Mouse (Mus musculus) CH12.LX (cell line): ENCODE results near the gene Cox17. TPM values are rescaled to one million over a fixed set of nuclear protein-coding genes. Genes with fewer than 3 reads are reported as not detected.

Experiments
- DNase-seq: peaks from one replicate; pipeline ENCODE4 v3.0.0-alpha.2; 2013; ENCODE audit errors: extremely low read depth
- H3K27ac ChIP-seq: 2 replicates; pipeline ENCODE4 v1.5.1; 2012; ENCODE audit warnings: low read depth, mild to moderate bottlenecking, control low read depth, moderate library complexity; ENCODE audit not compliant: insufficient read depth
- H3K27me3 ChIP-seq: replicated peaks from 2 replicates; pipeline ENCODE3; 2012; ENCODE audit warnings: inconsistent platforms
- H3K36me3 ChIP-seq, 2 experiments: replicated peaks in 1 of 2; 2 replicates each; pipeline versions ENCODE3 to v1.6.1; 2012; ENCODE audit warnings: inconsistent platforms in 1 of 2, low read length in 1 of 2, mild to moderate bottlenecking in 1 of 2, mixed read lengths in 1 of 2, moderate library complexity in 1 of 2; ENCODE audit not compliant: control insufficient read depth in 1 of 2, insufficient read depth in 1 of 2
- H3K4me1 ChIP-seq, 2 experiments: 2 replicates each; pipeline ENCODE4 v1.6.1; 2012; ENCODE audit warnings: inconsistent platforms in 1 of 2, moderate library complexity in 1 of 2; ENCODE audit not compliant: insufficient read depth in 2 of 2, control insufficient read depth in 1 of 2
- H3K4me2 ChIP-seq: 2 replicates; pipeline ENCODE4 v1.6.1; 2012; ENCODE audit warnings: low read depth, mild to moderate bottlenecking, control low read depth; ENCODE audit not compliant: poor library complexity, insufficient read depth, severe bottlenecking
- H3K4me3 ChIP-seq, 3 experiments: fragments of 150-350 bp in 1 of 3; sonication (generic) in 1 of 3; replicated peaks in 1 of 3; 2 replicates each; pipeline versions ENCODE3 to v1.5.1; 2011 to 2012; ENCODE audit warnings: low read depth in 2 of 3, low read length in 2 of 3, mild to moderate bottlenecking in 2 of 3, moderate library complexity in 2 of 3, control low read depth in 1 of 3, improper control_type of control experiment in 1 of 3, inconsistent platforms in 1 of 3, mixed read lengths in 1 of 3; ENCODE audit not compliant: poor library complexity in 1 of 3
- H3K79me2 ChIP-seq: replicated peaks from 2 replicates; pipeline ENCODE4 v1.6.1; 2012; ENCODE audit warnings: mild to moderate bottlenecking, moderate library complexity; ENCODE audit not compliant: control insufficient read depth, poor library complexity, insufficient read depth, severe bottlenecking; ENCODE audit errors: extremely low read depth
- H3K9ac ChIP-seq: 2 replicates; pipeline ENCODE4 v1.6.1; 2012; ENCODE audit warnings: low read depth, mild to moderate bottlenecking, control low read depth, moderate library complexity; ENCODE audit not compliant: insufficient read depth
- H3K9me3 ChIP-seq: replicated peaks from 2 replicates; pipeline ENCODE3; 2012; ENCODE audit warnings: low read length, inconsistent platforms, mixed read lengths
- BHLHE40 ChIP-seq: IDR thresholded peaks from 2 replicates; pipeline ENCODE4 v1.6.1; 2011; ENCODE audit warnings: mild to moderate bottlenecking, low read depth, low read length, improper control_type of control experiment
- CHD1 ChIP-seq: IDR thresholded peaks from 2 replicates; pipeline ENCODE4 v1.6.1; 2012; ENCODE audit warnings: low read depth, low read length, improper control_type of control experiment, inconsistent platforms
- CHD2 ChIP-seq: IDR thresholded peaks from 2 replicates; pipeline ENCODE4 v1.6.1; 2011; ENCODE audit warnings: low read length, improper control_type of control experiment
- CTCF ChIP-seq, 2 experiments: IDR thresholded peaks in 1 of 2; conservative IDR thresholded peaks in 1 of 2; 2 replicates each; pipeline ENCODE4 v1.5.1; 2011 to 2012; ENCODE audit warnings: low read depth in 2 of 2, low read length in 2 of 2, improper control_type of control experiment in 1 of 2, inconsistent platforms in 1 of 2, mild to moderate bottlenecking in 1 of 2, moderate library complexity in 1 of 2
- E2F4 ChIP-seq: IDR thresholded peaks from 2 replicates; pipeline ENCODE4 v1.6.1; 2011; ENCODE audit warnings: low read depth, low read length, improper control_type of control experiment; ENCODE audit not compliant: insufficient replicate concordance
- ELF1 ChIP-seq: IDR thresholded peaks from 2 replicates; pipeline ENCODE4 v1.6.1; 2014; ENCODE audit warnings: low read depth, mild to moderate bottlenecking, inconsistent platforms, low read length, improper control_type of control experiment
- EP300 ChIP-seq: IDR thresholded peaks from 2 replicates; pipeline ENCODE4 v1.6.1; 2011; ENCODE audit warnings: low read length, improper control_type of control experiment
- ETS1 ChIP-seq: conservative IDR thresholded peaks from 2 replicates; pipeline ENCODE4 v1.6.1; 2012; ENCODE audit warnings: low read depth, mild to moderate bottlenecking, inconsistent platforms, low read length, improper control_type of control experiment, moderate library complexity
- GABPA ChIP-seq: IDR thresholded peaks from 2 replicates; pipeline ENCODE4 v1.6.1; 2012; ENCODE audit warnings: low read depth, low read length, improper control_type of control experiment, inconsistent platforms; ENCODE audit not compliant: insufficient replicate concordance
- HCFC1 ChIP-seq: IDR thresholded peaks from 2 replicates; pipeline ENCODE4 v1.6.1; 2012; ENCODE audit warnings: low read depth, mild to moderate bottlenecking, inconsistent platforms, low read length, improper control_type of control experiment
- IRF4 ChIP-seq: IDR thresholded peaks from 2 replicates; pipeline ENCODE4 v1.6.1; 2014; ENCODE audit warnings: low read depth, mild to moderate bottlenecking, inconsistent platforms, low read length, improper control_type of control experiment
- JUN ChIP-seq: IDR thresholded peaks from 2 replicates; pipeline ENCODE4 v1.6.1; 2011; ENCODE audit warnings: low read depth, mild to moderate bottlenecking, low read length, improper control_type of control experiment, moderate library complexity; ENCODE audit not compliant: insufficient read depth
- JUND ChIP-seq: conservative IDR thresholded peaks from 2 replicates; pipeline ENCODE4 v1.6.1; 2011; ENCODE audit warnings: low read depth, low read length, improper control_type of control experiment
- KAT2A ChIP-seq: IDR thresholded peaks from 2 replicates; pipeline ENCODE4 v1.6.1; 2012; ENCODE audit warnings: low read length, improper control_type of control experiment, inconsistent platforms; ENCODE audit not compliant: insufficient replicate concordance
- MAFK ChIP-seq: IDR thresholded peaks from 2 replicates; pipeline ENCODE4 v1.6.1; 2011; ENCODE audit warnings: low read length, improper control_type of control experiment; ENCODE audit not compliant: insufficient replicate concordance
- MAX ChIP-seq: IDR thresholded peaks from 2 replicates; pipeline ENCODE4 v1.6.1; 2011; ENCODE audit warnings: low read length, improper control_type of control experiment
- MAZ ChIP-seq: IDR thresholded peaks from 2 replicates; pipeline ENCODE4 v1.6.1; 2012; ENCODE audit warnings: low read depth, mild to moderate bottlenecking, inconsistent platforms, low read length, improper control_type of control experiment, moderate library complexity
- MEF2A ChIP-seq: IDR thresholded peaks from 2 replicates; pipeline ENCODE4 v1.6.1; 2014; ENCODE audit warnings: low read depth, mild to moderate bottlenecking, inconsistent platforms, low read length, improper control_type of control experiment, borderline replicate concordance
- MXI1 ChIP-seq: IDR thresholded peaks from 2 replicates; pipeline ENCODE4 v1.6.1; 2011; ENCODE audit warnings: mild to moderate bottlenecking, low read depth, low read length, improper control_type of control experiment
- MYC ChIP-seq: IDR thresholded peaks from 2 replicates; pipeline ENCODE4 v1.6.1; 2011; ENCODE audit warnings: low read depth, mild to moderate bottlenecking, improper control_type of control experiment, low read length
- NELFE ChIP-seq: IDR thresholded peaks from 2 replicates; pipeline ENCODE4 v1.6.1; 2011; ENCODE audit warnings: low read depth, low read length, improper control_type of control experiment
- NRF1 ChIP-seq: IDR thresholded peaks from 2 replicates; pipeline ENCODE4 v1.6.1; 2014; ENCODE audit warnings: low read depth, mild to moderate bottlenecking, inconsistent platforms, low read length, improper control_type of control experiment, moderate library complexity
- PAX5 ChIP-seq: IDR thresholded peaks from 2 replicates; pipeline ENCODE4 v1.6.1; 2012; ENCODE audit warnings: low read length, inconsistent platforms, mixed read lengths
- POLR2A ChIP-seq: IDR thresholded peaks from 2 replicates; pipeline ENCODE4 v1.6.1; 2011; ENCODE audit warnings: low read depth, mild to moderate bottlenecking, improper control_type of control experiment, low read length
- POLR2AphosphoS2 ChIP-seq: IDR thresholded peaks from 2 replicates; pipeline ENCODE4 v1.6.1; 2011; ENCODE audit warnings: low read depth, low read length, improper control_type of control experiment
- RAD21 ChIP-seq: IDR thresholded peaks from 2 replicates; pipeline ENCODE4 v1.6.1; 2011; ENCODE audit warnings: low read depth, mild to moderate bottlenecking, low read length, improper control_type of control experiment, moderate library complexity
- RCOR1 ChIP-seq: conservative IDR thresholded peaks from 2 replicates; pipeline ENCODE4 v1.6.1; 2012; ENCODE audit warnings: low read depth, mild to moderate bottlenecking, inconsistent platforms, low read length, improper control_type of control experiment
- SIN3A ChIP-seq: IDR thresholded peaks from 2 replicates; pipeline ENCODE4 v1.6.1; 2012; ENCODE audit warnings: low read length, improper control_type of control experiment, inconsistent platforms
- SMC3 ChIP-seq: IDR thresholded peaks from 2 replicates; pipeline ENCODE4 v1.6.1; 2011; ENCODE audit warnings: low read depth, low read length, improper control_type of control experiment
- TBP ChIP-seq: conservative IDR thresholded peaks from 2 replicates; pipeline ENCODE4 v1.6.1; 2011; ENCODE audit warnings: low read depth, low read length, improper control_type of control experiment
- TCF12 ChIP-seq: IDR thresholded peaks from 2 replicates; pipeline ENCODE4 v1.6.1; 2014; ENCODE audit warnings: low read depth, mild to moderate bottlenecking, inconsistent platforms, low read length, improper control_type of control experiment
- UBTF ChIP-seq: IDR thresholded peaks from 2 replicates; pipeline ENCODE4 v1.6.1; 2012; ENCODE audit warnings: low read depth, mild to moderate bottlenecking, inconsistent platforms, low read length, improper control_type of control experiment, moderate library complexity
- USF1 ChIP-seq: IDR thresholded peaks from 2 replicates; pipeline ENCODE4 v1.6.1; 2014; ENCODE audit warnings: low read depth, mild to moderate bottlenecking, inconsistent platforms, low read length, improper control_type of control experiment
- USF2 ChIP-seq: conservative IDR thresholded peaks from 2 replicates; pipeline ENCODE4 v1.6.1; 2011; ENCODE audit warnings: low read depth, low read length, improper control_type of control experiment
- ZC3H11A ChIP-seq: IDR thresholded peaks from 2 replicates; pipeline ENCODE4 v1.6.1; 2012; ENCODE audit warnings: low read depth, mild to moderate bottlenecking, inconsistent platforms, low read length, improper control_type of control experiment
- ZKSCAN1 ChIP-seq: IDR thresholded peaks from 2 replicates; pipeline ENCODE4 v1.6.1; 2012; ENCODE audit warnings: low read depth, inconsistent platforms, low read length, improper control_type of control experiment, borderline replicate concordance
- ZMIZ1 ChIP-seq: IDR thresholded peaks from 2 replicates; pipeline ENCODE4 v1.6.1; 2012; ENCODE audit warnings: low read depth, mild to moderate bottlenecking, inconsistent platforms, low read length, improper control_type of control experiment
- ZNF384 ChIP-seq: IDR thresholded peaks from 2 replicates; pipeline ENCODE4 v1.6.1; 2012; ENCODE audit warnings: low read depth, low read length, improper control_type of control experiment, inconsistent platforms
- dilution Hi-C: fragments of 300-500 bp; cut with MboI; formaldehyde crosslinking; loops from 2 replicates; pipeline ENCODE4 v1.14.3; 2020; ENCODE audit warnings: low sequenced_read_pairs; ENCODE audit not compliant: extremely low pct_unique_long_range_greater_than_20kb, extremely low pct_ligation_motif_present
- in situ Hi-C: fragments of 300-500 bp; cut with MboI; formaldehyde crosslinking; loops from 3 replicates; pipeline ENCODE4 v1.14.3; 2019; ENCODE audit warnings: low sequenced_read_pairs, low pct_ligation_motif_present, low pct_unique_long_range_greater_than_20kb, mixed read lengths
- polyA plus RNA-seq: library from polyadenylated mRNA; unstranded; fragments of >175 nt; gene quantifications from 2 replicates; pipeline ENCODE4 v1.2.1, GENCODE M21; 2012; ENCODE audit warnings: low read depth; ENCODE audit not compliant: insufficient read length
- total RNA-seq, 2 experiments: library from RNA; depleted of rRNA; stranded (reverse); fragments of 300-350 nt in 1 of 2; fragments of >200 nt in 1 of 2; gene quantifications; 2 replicates each; pipeline ENCODE4 v1.2.3; 2012 to 2014

Gene Cox17
- total and polyA plus RNA-seq, 3 experiments, result 410 to 706 (median 622) TPM

DNA sequence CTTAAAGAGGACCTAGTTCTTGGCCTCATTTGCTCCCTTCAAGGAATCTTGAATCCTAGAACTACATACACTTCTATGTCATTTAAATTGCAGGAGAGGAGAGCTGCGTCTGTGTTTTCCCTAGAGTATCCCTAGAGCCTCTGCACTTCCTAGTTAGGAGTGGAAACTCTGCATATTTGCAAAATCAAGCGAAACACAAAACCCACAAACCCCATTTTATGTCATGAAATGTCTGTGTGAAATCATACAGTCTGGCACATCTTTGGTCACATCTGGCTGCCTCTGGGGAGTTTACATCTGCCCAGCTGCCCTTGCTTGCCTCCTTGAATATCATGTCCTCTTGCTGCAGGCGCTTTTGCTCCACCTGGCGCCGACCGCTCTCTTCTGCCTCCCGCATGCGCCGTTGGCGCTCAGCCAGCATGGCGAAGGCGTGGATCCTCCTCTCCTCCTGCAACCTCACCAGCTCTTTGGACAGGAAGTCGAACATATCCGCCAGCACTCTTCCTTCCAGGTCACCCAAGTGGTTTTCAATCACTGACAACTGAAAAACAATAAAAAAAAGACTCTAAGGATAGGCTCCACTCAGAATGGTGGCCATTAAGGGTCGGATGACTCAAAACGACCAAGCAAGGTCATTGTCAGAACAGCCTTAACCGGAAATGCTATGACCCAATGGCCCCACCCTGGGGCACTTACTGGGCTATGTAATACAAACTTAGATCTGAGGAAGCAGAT is 42.2 kb upstream of the Cox17 start:
- Histone ChIP-seq H3K27me3 (no peaks in the 10 kb centered on the region), H3K4me3 (peak overlapping the region; percentile 22 to 33 (median 27)), H3K4me2 (peak overlapping the region; percentile 67; the same call in 1 of the 2 replicates), H3K27ac (peak overlapping the region; percentile 77), H3K79me2 (no peaks in the 10 kb centered on the region), H3K9me3 (peaks cover 2% of the 10 kb centered on the region), H3K9ac (peak overlapping the region; percentile 64), H3K4me1 (peaks cover 18 to 58% of the 10 kb centered on the region in 2 experiments), H3K36me3 (peaks cover 0 to 4% of the 10 kb centered on the region in 2 experiments)
- dilution Hi-C loops, result no loop called here
- in situ Hi-C loops, result no loop called here
- TF ChIP-seq MEF2A (peak; percentile 78; the same call in 1 of the 2 replicates), GABPA (no peak), CHD2 (peak; percentile 83), CHD1 (peak; percentile 44; the same call in 1 of the 2 replicates), TBP (peak; percentile 65; the same call in 1 of the 2 replicates), MAZ (peak; percentile 33), ZC3H11A (no peak), ETS1 (peak; percentile 90), POLR2AphosphoS2 (no peak), MXI1 (peak; percentile 83), ZNF384 (no peak), MYC (peak; percentile 98), HCFC1 (no peak), NELFE (peak; percentile 39; the same call in 1 of the 2 replicates), RAD21 (peak; percentile 46), TCF12 (peak; percentile 91), MAX (peak; percentile 93), IRF4 (peak; percentile 96), ZMIZ1 (no peak), KAT2A (0 out of 2 replicates have a peak, but pooled peaks have one; percentile 69), MAFK (peak; percentile 79; the same call in 1 of the 2 replicates), EP300 (peak; percentile 94), JUN (peak; percentile 75), USF2 (no peak), BHLHE40 (peak; percentile 88), E2F4 (no peak), ZKSCAN1 (no peak), USF1 (no peak), SMC3 (peak; percentile 34), JUND (peak; percentile 82), RCOR1 (no peak; the same call in 1 of the 2 replicates), CTCF (conservative IDR thresholded peaks at IDR 0.05 in 1 of 2, IDR thresholded peaks at IDR 0.05 in 1 of 2; ENCODE audit: low read depth in 2 of 2, low read length in 2 of 2) (peak in 1 of 2 experiments; percentile 58; a peak in 2 of 4 replicates), POLR2A (peak; percentile 81), NRF1 (peak; percentile 86), SIN3A (peak; percentile 73; the same call in 1 of the 2 replicates), PAX5 (no peak), ELF1 (peak; percentile 83), UBTF (no peak)
- DNase-seq, result peak; percentile 96
